Mouse (Mus musculus): ENCODE measurements around the gene Arfgef3. TPM values are rescaled to one million over a fixed set of nuclear protein-coding genes. Genes with fewer than 3 reads are reported as not detected.

Arfgef3 gene
- total and polyA plus RNA-seq, 3 experiments = 0.28 to 11.0 (median 0.50) TPM

DNA sequence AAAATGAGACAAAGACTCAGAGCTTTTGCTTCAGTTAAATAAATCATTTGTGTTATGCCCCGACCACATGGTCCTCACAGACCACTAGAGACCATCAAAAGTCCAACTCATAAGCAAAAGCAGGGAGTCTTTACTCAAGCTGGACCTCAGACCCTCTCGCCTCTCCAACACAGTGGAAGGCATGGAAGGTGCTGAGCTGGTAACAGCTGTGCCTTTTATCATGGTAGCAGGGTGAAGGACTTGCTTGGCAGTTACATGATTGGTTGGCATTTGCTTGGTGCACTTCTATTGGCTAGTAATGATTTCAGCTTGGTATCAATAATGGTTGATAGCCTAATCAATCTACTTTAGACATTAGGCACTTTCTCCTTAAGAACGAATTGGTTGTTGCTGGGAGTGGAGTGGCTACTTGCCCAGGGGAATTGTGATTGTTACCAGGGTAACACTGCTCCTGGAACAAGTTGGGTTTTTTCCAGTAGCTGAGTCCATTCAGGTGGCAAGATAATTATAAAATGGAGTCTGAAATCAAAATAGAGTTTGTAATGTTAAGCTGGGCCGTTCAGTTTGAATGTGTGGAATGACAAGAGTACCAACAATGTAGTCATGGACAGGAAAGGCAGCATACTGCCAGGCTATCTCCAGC, 28.9 kb upstream of the Arfgef3 start:
- Histone ChIP-seq H3K4me3 (replicated peaks in 1 of 3; ENCODE audit: low read depth in 2 of 3, low read length in 2 of 3, poor library complexity in 1 of 3) (no peak overlapping the region), H3K27me3 (replicated peaks) (no peaks in the 10 kb centered on the region), H3K4me1 (ENCODE audit: control insufficient read depth in 1 of 2, insufficient read depth in 2 of 2) (no peaks in the 10 kb centered on the region), H3K36me3 (replicated peaks in 1 of 2; ENCODE audit: control insufficient read depth in 1 of 2, insufficient read depth in 1 of 2, low read length in 1 of 2) (no peaks in the 10 kb centered on the region), H3K9me3 (replicated peaks; ENCODE audit: low read length) (no peaks in the 10 kb centered on the region), H3K79me2 (replicated peaks; ENCODE audit: control insufficient read depth, extremely low read depth, insufficient read depth, poor library complexity, severe bottlenecking) (no peaks in the 10 kb centered on the region), H3K9ac (ENCODE audit: insufficient read depth, low read depth) (no peak overlapping the region), H3K4me2 (ENCODE audit: insufficient read depth, low read depth, poor library complexity, severe bottlenecking) (no peak overlapping the region), H3K27ac (ENCODE audit: insufficient read depth, low read depth) (no peak overlapping the region)
- dilution Hi-C loops (cut with MboI; ENCODE audit: extremely low pct_ligation_motif_present, extremely low pct_unique_long_range_greater_than_20kb, low sequenced_read_pairs) (no loop called here), in situ Hi-C loops (cut with MboI; ENCODE audit: low pct_ligation_motif_present, low pct_unique_long_range_greater_than_20kb, low sequenced_read_pairs) (no loop called here)
- TF ChIP-seq MAZ (IDR thresholded peaks at IDR 0.05; ENCODE audit: low read depth, low read length) (no peak), TCF12 (IDR thresholded peaks at IDR 0.05; ENCODE audit: low read depth, low read length) (no peak), MXI1 (IDR thresholded peaks at IDR 0.05; ENCODE audit: low read depth, low read length) (no peak), IRF4 (IDR thresholded peaks at IDR 0.05; ENCODE audit: low read depth, low read length) (no peak), POLR2A (IDR thresholded peaks at IDR 0.05; ENCODE audit: low read depth, low read length) (no peak), JUND (conservative IDR thresholded peaks at IDR 0.05; ENCODE audit: low read depth, low read length) (no peak), SMC3 (IDR thresholded peaks at IDR 0.05; ENCODE audit: low read depth, low read length) (no peak), GABPA (IDR thresholded peaks at IDR 0.05; ENCODE audit: insufficient replicate concordance, low read depth, low read length) (no peak), ETS1 (conservative IDR thresholded peaks at IDR 0.05; ENCODE audit: low read depth, low read length) (no peak), USF2 (conservative IDR thresholded peaks at IDR 0.05; ENCODE audit: low read depth, low read length) (no peak), KAT2A (IDR thresholded peaks at IDR 0.05; ENCODE audit: insufficient replicate concordance, low read length) (no peak), CHD2 (IDR thresholded peaks at IDR 0.05; ENCODE audit: low read length) (no peak), ZKSCAN1 (IDR thresholded peaks at IDR 0.05; ENCODE audit: borderline replicate concordance, low read depth, low read length) (no peak), RCOR1 (conservative IDR thresholded peaks at IDR 0.05; ENCODE audit: low read depth, low read length) (no peak), ZMIZ1 (IDR thresholded peaks at IDR 0.05; ENCODE audit: low read depth, low read length) (no peak)
- no peak for DNase-seq (ENCODE audit: extremely low read depth)

DNA sequence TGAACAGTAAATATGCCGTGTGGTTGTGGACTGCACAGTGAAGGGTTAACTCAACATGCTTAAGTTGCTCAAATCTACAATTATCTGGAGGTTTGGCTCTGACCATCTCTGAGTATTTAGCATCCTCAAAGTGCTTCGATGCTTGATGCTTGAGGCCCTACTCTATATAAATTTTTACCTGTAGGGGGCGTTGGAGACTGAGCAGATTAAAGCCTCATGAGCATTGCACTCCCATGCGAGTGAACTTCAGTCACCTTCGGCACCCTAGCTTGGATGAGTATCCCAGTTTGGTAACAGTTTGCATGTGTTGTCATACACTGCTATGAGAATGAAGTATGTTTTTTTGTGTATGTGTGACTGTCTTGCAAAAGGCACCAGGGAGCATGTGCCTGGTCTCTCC, 26.2 kb upstream of the Arfgef3 start:
- dilution Hi-C loops (cut with MboI; ENCODE audit: extremely low pct_ligation_motif_present, extremely low pct_unique_long_range_greater_than_20kb, low sequenced_read_pairs) (no loop called here), in situ Hi-C loops (cut with MboI; ENCODE audit: low pct_ligation_motif_present, low pct_unique_long_range_greater_than_20kb, low sequenced_read_pairs) (no loop called here)
- no peaks in the 10 kb centered on the region for H3K36me3 ChIP-seq (replicated peaks in 1 of 2; ENCODE audit: control insufficient read depth in 1 of 2, insufficient read depth in 1 of 2, low read length in 1 of 2)
- TF ChIP-seq CTCF (conservative IDR thresholded peaks at IDR 0.05 in 1 of 2, IDR thresholded peaks at IDR 0.05 in 1 of 2; ENCODE audit: low read depth in 2 of 2, low read length in 2 of 2) (peak in 1 of 2 experiments; percentile 55; a peak in 2 of 4 replicates), MAZ (IDR thresholded peaks at IDR 0.05; ENCODE audit: low read depth, low read length) (no peak), EP300 (IDR thresholded peaks at IDR 0.05; ENCODE audit: low read length) (no peak), NRF1 (IDR thresholded peaks at IDR 0.05; ENCODE audit: low read depth, low read length) (no peak), ZMIZ1 (IDR thresholded peaks at IDR 0.05; ENCODE audit: low read depth, low read length) (no peak), ELF1 (IDR thresholded peaks at IDR 0.05; ENCODE audit: low read depth, low read length) (no peak), UBTF (IDR thresholded peaks at IDR 0.05; ENCODE audit: low read depth, low read length) (no peak), PAX5 (IDR thresholded peaks at IDR 0.05; ENCODE audit: low read length) (no peak), POLR2AphosphoS2 (IDR thresholded peaks at IDR 0.05; ENCODE audit: low read depth, low read length) (no peak), RAD21 (IDR thresholded peaks at IDR 0.05; ENCODE audit: low read depth, low read length) (peak; percentile 43), CHD1 (IDR thresholded peaks at IDR 0.05; ENCODE audit: low read depth, low read length) (no peak), MEF2A (IDR thresholded peaks at IDR 0.05; ENCODE audit: borderline replicate concordance, low read depth, low read length) (no peak), SMC3 (IDR thresholded peaks at IDR 0.05; ENCODE audit: low read depth, low read length) (peak; percentile 26), MYC (IDR thresholded peaks at IDR 0.05; ENCODE audit: low read depth, low read length) (no peak)
- no peaks in the 10 kb centered on the region for H3K27me3 ChIP-seq (replicated peaks)
- H3K9me3 ChIP-seq (replicated peaks; ENCODE audit: low read length) = peaks cover 2% of the 10 kb centered on the region
- no peak overlapping the region for H3K9ac ChIP-seq (ENCODE audit: insufficient read depth, low read depth)
- H3K4me2 ChIP-seq (ENCODE audit: insufficient read depth, low read depth, poor library complexity, severe bottlenecking) = no peak overlapping the region
- no peaks in the 10 kb centered on the region for H3K4me1 ChIP-seq (ENCODE audit: control insufficient read depth in 1 of 2, insufficient read depth in 2 of 2)
- no peak overlapping the region for H3K27ac ChIP-seq (ENCODE audit: insufficient read depth, low read depth)
- no peak overlapping the region for H3K4me3 ChIP-seq (replicated peaks in 1 of 3; ENCODE audit: low read depth in 2 of 3, low read length in 2 of 3, poor library complexity in 1 of 3)
- H3K79me2 ChIP-seq (replicated peaks; ENCODE audit: control insufficient read depth, extremely low read depth, insufficient read depth, poor library complexity, severe bottlenecking) = no peaks in the 10 kb centered on the region
- peak; percentile 19 for DNase-seq (ENCODE audit: extremely low read depth)

Measured in CH12.LX (cell line).